ENCODE assay signal across 8 mouse cellular contexts in genomic region chr15:12321788-12322621, GRCm38 (mm10). TPM values are rescaled to one million over a fixed set of nuclear protein-coding genes. Genes with fewer than 3 reads are reported as not detected.
DNase-seq lines count a peak whose midpoint lies in the region; ATAC-seq and TF ChIP-seq lines count a peak whose summit lies in the region.

TSS of gene 1810049J17Rik (minus strand) at chr15:12321899.

- peak within 1 kb of the TSS; percentile 96 for H3K9ac ChIP-seq in embryonic facial prominence, embryonic 11.5 days (replicated peaks; ENCODE audit: low read length)
- peak within 1 kb of the TSS; percentile 99 for H3K9ac ChIP-seq in heart, embryonic 11.5 days (ENCODE audit: low read depth, low read length)
- peak within 1 kb of the TSS; percentile 98 for H3K9ac ChIP-seq in neural tube, embryonic 13.5 days

- no peaks in the 10 kb centered on the region for H3K4me1 ChIP-seq in embryonic facial prominence, embryonic 11.5 days (ENCODE audit: control insufficient read depth, insufficient read depth, low read length)
- peaks cover 6% of the 10 kb centered on the region for H3K4me1 ChIP-seq in heart, embryonic 11.5 days (ENCODE audit: control insufficient read depth, insufficient read depth, low read length)
- H3K4me1 ChIP-seq in neural tube, embryonic 13.5 days (replicated peaks): peaks cover 39% of the 10 kb centered on the region

- peak; percentile 51 for ATAC-seq in embryonic facial prominence, embryonic 11.5 days (replicated peaks; ENCODE audit: insufficient number of reproducible peaks, low FRiP score, low TSS enrichment, low read depth)
- peak; percentile 26; the same call in 1 of the 2 replicates for ATAC-seq in heart, embryonic 11.5 days (replicated peaks; ENCODE audit: insufficient number of reproducible peaks, low FRiP score, low TSS enrichment)
- peak; percentile 36 for ATAC-seq in neural tube, embryonic 13.5 days (ENCODE audit: low read depth)

- peak within 1 kb of the TSS; percentile 96 for H3K4me3 ChIP-seq in C2C12 (ENCODE audit: insufficient read depth, poor library complexity, severe bottlenecking)
- peak within 1 kb of the TSS; percentile 99 for H3K4me3 ChIP-seq in embryonic facial prominence, embryonic 11.5 days (ENCODE audit: low read depth, low read length)
- peak within 1 kb of the TSS; percentile 100 for H3K4me3 ChIP-seq in heart, embryonic 11.5 days (ENCODE audit: low read depth, low read length)
- H3K4me3 ChIP-seq in neural tube, embryonic 13.5 days: peak within 1 kb of the TSS; percentile 100

- H3K36me3 ChIP-seq in C2C12 (ENCODE audit: control insufficient read depth, insufficient read depth): peaks cover 27% of the 10 kb centered on the region
- H3K36me3 ChIP-seq in embryonic facial prominence, embryonic 11.5 days (replicated peaks; ENCODE audit: control insufficient read depth, insufficient read depth, low read depth, low read length): no peaks in the 10 kb centered on the region; the same call in 1 of the 2 replicates
- no peaks in the 10 kb centered on the region for H3K36me3 ChIP-seq in heart, embryonic 11.5 days (ENCODE audit: control insufficient read depth, insufficient read depth, low read length)
- 0 out of 2 replicates have a peak, but pooled peaks cover 5% of the 10 kb centered on the region for H3K36me3 ChIP-seq in neural tube, embryonic 13.5 days

- H3K79me2 ChIP-seq in C2C12 (ENCODE audit: control insufficient read depth, insufficient read depth): peaks cover 58% of the 10 kb centered on the region

- WGBS in embryonic facial prominence, embryonic 11.5 days: under 1% methylated on average over 70 of the region's 70 CpGs
- under 1% methylated on average over 57 of the region's 70 CpGs for WGBS in heart, embryonic 11.5 days (ENCODE audit: insufficient replicate concordance)
- under 1% methylated on average over 68 of the region's 70 CpGs for WGBS in neural tube, embryonic 13.5 days

- H3K4me2 ChIP-seq in embryonic facial prominence, embryonic 11.5 days (ENCODE audit: low read depth, low read length): peak within 1 kb of the TSS; percentile 69
- peak within 1 kb of the TSS; percentile 86 for H3K4me2 ChIP-seq in heart, embryonic 11.5 days
- peak within 1 kb of the TSS; percentile 79 for H3K4me2 ChIP-seq in neural tube, embryonic 13.5 days

- TF ChIP-seq CTCF in C2C12 (IDR thresholded peaks at IDR 0.05; ENCODE audit: control insufficient read depth, insufficient read depth, insufficient read length): no peak

- DNase-seq in T-cell, adult 2 months (ENCODE audit: low spot score): peak; percentile 33
- DNase-seq in embryonic facial prominence, embryonic 11.5 days (ENCODE audit: low spot score): peak; percentile 57
- DNase-seq in kidney, adult 9 months: peak; percentile 48
- DNase-seq in lung, adult 18-20 months: peak; percentile 40 to 48
- peak; percentile 34 to 50 for DNase-seq in thymus, postnatal 10 days (ENCODE audit: low spot score in 2 of 2)

- no peaks in the 10 kb centered on the region for H3K27me3 ChIP-seq in C2C12 (ENCODE audit: control insufficient read depth, insufficient read depth, insufficient read length)
- 0 out of 2 replicates have a peak, but pooled peaks cover 3% of the 10 kb centered on the region for H3K27me3 ChIP-seq in embryonic facial prominence, embryonic 11.5 days (ENCODE audit: control insufficient read depth, insufficient read depth, low read length)
- H3K27me3 ChIP-seq in heart, embryonic 11.5 days (ENCODE audit: control insufficient read depth, insufficient read depth, low read length): 0 out of 2 replicates have a peak, but pooled peaks cover 2% of the 10 kb centered on the region
- H3K27me3 ChIP-seq in neural tube, embryonic 13.5 days: peaks cover 10% of the 10 kb centered on the region

- no peaks in the 10 kb centered on the region for H3K9me3 ChIP-seq in embryonic facial prominence, embryonic 11.5 days (replicated peaks; ENCODE audit: control insufficient read depth, low read length)
- no peaks in the 10 kb centered on the region for H3K9me3 ChIP-seq in heart, embryonic 11.5 days (replicated peaks; ENCODE audit: control insufficient read depth, low read length)
- H3K9me3 ChIP-seq in neural tube, embryonic 13.5 days: no peaks in the 10 kb centered on the region

- peak within 1 kb of the TSS; percentile 97 for H3ac ChIP-seq in C2C12 (ENCODE audit: control insufficient read depth, insufficient read length, low read depth)

- H3K27ac ChIP-seq in embryonic facial prominence, embryonic 11.5 days (replicated peaks; ENCODE audit: low read depth, low read length): peak within 1 kb of the TSS; percentile 76
- H3K27ac ChIP-seq in heart, embryonic 11.5 days (ENCODE audit: low read depth, low read length): peak within 1 kb of the TSS; percentile 96
- peak within 1 kb of the TSS; percentile 94 for H3K27ac ChIP-seq in neural tube, embryonic 13.5 days (replicated peaks)

- H3K79me3 ChIP-seq in C2C12 (ENCODE audit: low read depth): peaks cover 56% of the 10 kb centered on the region

TF ChIP-seq in C2C12, 6 proteins besides CTCF, POLR2A, EP300 and RAD21:
- TF ChIP-seq FOSL1 (IDR thresholded peaks at IDR 0.05; ENCODE audit: insufficient read depth, low read length, poor library complexity, severe bottlenecking): no peak
- no peak for TF ChIP-seq MYOD1 (IDR thresholded peaks at IDR 0.05; ENCODE audit: control insufficient read depth, insufficient read length, low read depth)
- TF ChIP-seq MAX (IDR thresholded peaks at IDR 0.05): no peak
- TF ChIP-seq CEBPB (IDR thresholded peaks at IDR 0.05; ENCODE audit: low read depth): no peak
- no peak for TF ChIP-seq USF1 (IDR thresholded peaks at IDR 0.05; ENCODE audit: low read depth)
- no peak for TF ChIP-seq MYOG (IDR thresholded peaks at IDR 0.05; ENCODE audit: control insufficient read depth, extremely low read depth, insufficient read length)

RNA-seq across cellular contexts. Expression of gene 1810049J17Rik, which starts in this region (rescaled TPM):
- polyA plus RNA-seq in C2C12 (2012; fragmentation: generic; extraction: Trizol): 4.8 TPM
- 1.1 TPM in 1 of 2 replicates, not detected in the other for polyA plus RNA-seq in embryonic facial prominence, embryonic 11.5 days (2014; fragmentation: Nextera tagmentation; extraction: Ambion mirVana)
- polyA plus RNA-seq in heart, embryonic 11.5 days (2014; fragmentation: Nextera tagmentation; extraction: Ambion mirVana): not detected in 2 replicates
- polyA plus RNA-seq in neural tube, embryonic 13.5 days (2015; fragmentation: Nextera tagmentation; extraction: Ambion mirVana): 1.3 TPM in 1 of 2 replicates, not detected in the other

Comparison
In these comparisons a context has a peak if more than half of its experiments do, and no peak if none do; other contexts are left out.
1. Peak in every context shown above with its lines: DNase-seq, ATAC-seq, H3K4me3 ChIP-seq and H3K27ac ChIP-seq.
2. Peak in ATAC-seq, H3K4me3 ChIP-seq, H3K27ac ChIP-seq, H3K9ac ChIP-seq and H3K4me2 ChIP-seq in heart, embryonic 11.5 days; RNA of the gene not detected or under 1 TPM.